Mouse (Mus musculus) embryonic facial prominence, embryonic 10.5 days (tissue): ENCODE measurements around the gene Ednrb. TPM values are rescaled to one million over a fixed set of nuclear protein-coding genes. Genes with fewer than 3 reads are reported as not detected.

Experiments
- DNase-seq: peaks from one replicate; pipeline ENCODE4 v3.0.0-alpha.2; 2017; ENCODE audit warnings: low spot score
- H3K27ac ChIP-seq: fragments of 300-500 bp; sonication (generic); replicated peaks from 2 replicates; pipeline ENCODE4 v1.5.1; 2016; ENCODE audit warnings: mild to moderate bottlenecking
- H3K27me3 ChIP-seq: fragments of 300-500 bp; sonication (generic); replicated peaks from 2 replicates; pipeline ENCODE4 v1.6.1; 2016; ENCODE audit warnings: low read depth, mild to moderate bottlenecking; ENCODE audit not compliant: poor library complexity, severe bottlenecking
- H3K36me3 ChIP-seq: fragments of 300-500 bp; sonication (generic); replicated peaks from 2 replicates; pipeline ENCODE4 v1.6.1; 2016; ENCODE audit warnings: mild to moderate bottlenecking, moderate library complexity
- H3K4me1 ChIP-seq: fragments of 300-500 bp; sonication (generic); 2 replicates; pipeline ENCODE4 v1.6.1; 2016
- H3K4me3 ChIP-seq: fragments of 300-500 bp; sonication (generic); 2 replicates; pipeline ENCODE4 v1.5.1; 2016; ENCODE audit warnings: mild to moderate bottlenecking, moderate library complexity
- H3K9me3 ChIP-seq: fragments of 300-500 bp; sonication (generic); 2 replicates; pipeline ENCODE4 v1.6.1; 2016; ENCODE audit warnings: mild to moderate bottlenecking
- WGBS: fragments of 180-500 bp; shearing (Covaris S2); methylation state at CpG from one replicate; pipeline ENCODE4 v1.1.7; 2016; 5-methylcytosine and 5-hydroxymethylcytosine counted together
- polyA plus RNA-seq: library from polyadenylated mRNA; unstranded; fragments of >200 nt; fragmentation: Nextera tagmentation; extraction: Ambion mirVana; gene quantifications from 2 replicates; pipeline ENCODE4 v1.2.1, GENCODE M21; 2016

Ednrb gene
- polyA plus RNA-seq: 21.1 and 34.5 TPM in 2 replicates

- no peaks in the 10 kb centered on the region for H3K9me3 ChIP-seq
- no peaks in the 10 kb centered on the region for H3K36me3 ChIP-seq
- H3K4me3 ChIP-seq: peak within 1 kb of the TSS; percentile 70
- H3K4me1 ChIP-seq: peaks cover 24% of the 10 kb centered on the region
- 1% methylated on average over 24 of the region's 24 CpGs for WGBS
- DNase-seq: peak; percentile 70
- peaks cover 42% of the 10 kb centered on the region for H3K27me3 ChIP-seq
- H3K27ac ChIP-seq: peak within 1 kb of the TSS; percentile 81
These were observed at the start of gene Ednrb for GRCm38 (mm10) chr14:103844011-103844549. Gene Ednrb (minus strand): TSS chr14:103844402.

- Histone ChIP-seq H3K27me3 (no peaks in the 10 kb centered on the region), H3K36me3 (no peaks in the 10 kb centered on the region), H3K4me1 (no peaks in the 10 kb centered on the region), H3K9me3 (no peaks in the 10 kb centered on the region), H3K4me3 (no peak overlapping the region), H3K27ac (no peak overlapping the region)
- DNase-seq: no peak
- 83% methylated on average over 8 of the region's 8 CpGs for WGBS
These were observed 48.3 kb upstream of the Ednrb start for GRCm38 (mm10) chr14:103892411-103892938.

GRCm38 (mm10) chr14:103890761-103891160, 46.6 kb upstream of the Ednrb start:
- no peaks in the 10 kb centered on the region for H3K4me1 ChIP-seq
- H3K36me3 ChIP-seq: no peaks in the 10 kb centered on the region
- H3K27me3 ChIP-seq: no peaks in the 10 kb centered on the region
- no peak overlapping the region for H3K27ac ChIP-seq
- DNase-seq: no peak
- H3K4me3 ChIP-seq: no peak overlapping the region
- WGBS: 83% methylated on average over 4 of the region's 4 CpGs
- no peaks in the 10 kb centered on the region for H3K9me3 ChIP-seq

GRCm38 (mm10) chr14:103884892-103885575, 40.8 kb upstream of the Ednrb start:
- Histone ChIP-seq H3K36me3 (no peaks in the 10 kb centered on the region), H3K4me3 (no peak overlapping the region), H3K27ac (no peak overlapping the region), H3K4me1 (no peaks in the 10 kb centered on the region), H3K9me3 (no peaks in the 10 kb centered on the region), H3K27me3 (no peaks in the 10 kb centered on the region)
- no peak for DNase-seq
- 79% methylated on average over 7 of the region's 7 CpGs for WGBS

GRCm38 (mm10) chr14:103882943-103883342, 38.7 kb upstream of the Ednrb start:
- H3K4me1 ChIP-seq: no peaks in the 10 kb centered on the region
- 87% methylated on average over 3 of the region's 3 CpGs for WGBS
- H3K27me3 ChIP-seq: no peaks in the 10 kb centered on the region
- H3K36me3 ChIP-seq: no peaks in the 10 kb centered on the region
- H3K9me3 ChIP-seq: no peaks in the 10 kb centered on the region
- no peak for DNase-seq
- no peak overlapping the region for H3K4me3 ChIP-seq
- no peak overlapping the region for H3K27ac ChIP-seq

- Histone ChIP-seq H3K36me3 (no peaks in the 10 kb centered on the region), H3K27ac (no peak overlapping the region), H3K4me3 (no peak overlapping the region), H3K9me3 (no peaks in the 10 kb centered on the region), H3K4me1 (no peaks in the 10 kb centered on the region), H3K27me3 (no peaks in the 10 kb centered on the region)
- WGBS: 88% methylated on average over 2 of the region's 2 CpGs
- no peak for DNase-seq
These were observed 32.9 kb upstream of the Ednrb start for GRCm38 (mm10) chr14:103877117-103877516.

GRCm38 (mm10) chr14:103876598-103876997, 32.4 kb upstream of the Ednrb start:
- no peak for DNase-seq
- no peak overlapping the region for H3K27ac ChIP-seq
- H3K36me3 ChIP-seq: no peaks in the 10 kb centered on the region
- 86% methylated on average over 3 of the region's 3 CpGs for WGBS
- no peaks in the 10 kb centered on the region for H3K9me3 ChIP-seq
- H3K4me1 ChIP-seq: no peaks in the 10 kb centered on the region
- H3K4me3 ChIP-seq: no peak overlapping the region
- H3K27me3 ChIP-seq: no peaks in the 10 kb centered on the region

GRCm38 (mm10) chr14:103866636-103867035, 22.4 kb upstream of the Ednrb start:
- DNase-seq: no peak
- Histone ChIP-seq H3K4me3 (no peak overlapping the region), H3K9me3 (no peaks in the 10 kb centered on the region), H3K4me1 (no peaks in the 10 kb centered on the region), H3K36me3 (no peaks in the 10 kb centered on the region), H3K27ac (no peak overlapping the region), H3K27me3 (no peaks in the 10 kb centered on the region)
- 90% methylated on average over 2 of the region's 2 CpGs for WGBS

GRCm38 (mm10) chr14:103865226-103865625, 21.0 kb upstream of the Ednrb start:
- 79% methylated on average over 2 of the region's 2 CpGs for whole genome bisulfite sequencing
- no peaks in the 10 kb centered on the region for H3K27me3 ChIP-seq
- H3K9me3 ChIP-seq: no peaks in the 10 kb centered on the region
- H3K27ac ChIP-seq: no peak overlapping the region
- no peak for DNase-seq
- H3K36me3 ChIP-seq: no peaks in the 10 kb centered on the region
- H3K4me3 ChIP-seq: no peak overlapping the region
- H3K4me1 ChIP-seq: no peaks in the 10 kb centered on the region

GRCm38 (mm10) chr14:103850071-103850845, 6.1 kb upstream of the Ednrb start:
- Histone ChIP-seq H3K27me3 (peaks cover 9% of the 10 kb centered on the region), H3K4me1 (no peaks in the 10 kb centered on the region), H3K4me3 (no peak overlapping the region), H3K27ac (no peak overlapping the region), H3K36me3 (no peaks in the 10 kb centered on the region), H3K9me3 (no peaks in the 10 kb centered on the region)
- DNase-seq: no peak
- 81% methylated on average over 7 of the region's 7 CpGs for WGBS

GRCm38 (mm10) chr14:103845716-103846115, 1.5 kb upstream of the Ednrb start:
- H3K36me3 ChIP-seq: no peaks in the 10 kb centered on the region
- H3K27me3 ChIP-seq: peaks cover 42% of the 10 kb centered on the region
- H3K9me3 ChIP-seq: no peaks in the 10 kb centered on the region
- no peak for DNase-seq
- peaks cover 24% of the 10 kb centered on the region for H3K4me1 ChIP-seq
- no peak overlapping the region for H3K27ac ChIP-seq
- H3K4me3 ChIP-seq: no peak overlapping the region
- 92% methylated on average over 2 of the region's 2 CpGs for WGBS

GRCm38 (mm10) chr14:103844944-103845343, 742 bp upstream of the Ednrb start:
- WGBS: 57% methylated on average over 7 of the region's 7 CpGs
- Histone ChIP-seq H3K9me3 (no peaks in the 10 kb centered on the region), H3K27me3 (peaks cover 42% of the 10 kb centered on the region), H3K4me1 (peaks cover 24% of the 10 kb centered on the region), H3K4me3 (no peak overlapping the region), H3K27ac (no peak overlapping the region; the same call in 1 of the 2 replicates), H3K36me3 (no peaks in the 10 kb centered on the region)
- no peak for DNase-seq
